Mouse (Mus musculus) C2C12 (cell line): ENCODE measurements at regions not wholly inside any gene's neighbourhood (a gene's known extent, or its start where the extent isn't known, plus 50 kb on each side); places are given as distances from the start of the nearest gene placed in this dataset.
A peak's percentile ranks its signal among the peaks of the same experiment; 100 is the strongest.

ENCODE experiments used
- H3K27me3 ChIP-seq: one replicate; pipeline ENCODE4 v1.6.1; 2011; ENCODE audit not compliant: control insufficient read depth, insufficient read depth, insufficient read length
- H3K36me3 ChIP-seq: one replicate; pipeline ENCODE4 v1.6.1; 2011; ENCODE audit not compliant: control insufficient read depth, insufficient read depth
- H3K4me3 ChIP-seq: one replicate; pipeline ENCODE4 v1.5.1; 2011; ENCODE audit warnings: mild to moderate bottlenecking, control low read depth; ENCODE audit not compliant: poor library complexity, insufficient read depth, severe bottlenecking
- H3K79me2 ChIP-seq: one replicate; pipeline ENCODE4 v1.6.1; 2011; ENCODE audit not compliant: control insufficient read depth, insufficient read depth
- H3K79me3 ChIP-seq: one replicate; pipeline ENCODE4 v1.6.1; 2011; ENCODE audit warnings: low read depth, control low read depth
- H3ac ChIP-seq: one replicate; pipeline ENCODE3; 2011; ENCODE audit warnings: low read depth; ENCODE audit not compliant: control insufficient read depth, insufficient read length
- CEBPB ChIP-seq: IDR thresholded peaks from one replicate; pipeline ENCODE4 v1.6.1; 2011; ENCODE audit warnings: low read depth, mild to moderate bottlenecking, control low read depth, moderate library complexity
- CTCF ChIP-seq: IDR thresholded peaks from one replicate; pipeline ENCODE4 v1.5.1; 2011; ENCODE audit not compliant: control insufficient read depth, insufficient read depth, insufficient read length
- FOSL1 ChIP-seq: IDR thresholded peaks from one replicate; pipeline ENCODE4 v1.8.0; 2011; ENCODE audit warnings: mild to moderate bottlenecking, low read length; ENCODE audit not compliant: poor library complexity, insufficient read depth, severe bottlenecking
- MAX ChIP-seq: IDR thresholded peaks from one replicate; pipeline ENCODE4 v1.6.1; 2011; ENCODE audit warnings: mild to moderate bottlenecking, control low read depth
- MYOD1 ChIP-seq: IDR thresholded peaks from one replicate; pipeline ENCODE4 v1.6.1; 2011; ENCODE audit warnings: low read depth; ENCODE audit not compliant: control insufficient read depth, insufficient read length
- MYOG ChIP-seq: IDR thresholded peaks from one replicate; pipeline ENCODE4 v1.6.1; 2011; ENCODE audit not compliant: control insufficient read depth, insufficient read length; ENCODE audit errors: extremely low read depth
- USF1 ChIP-seq: IDR thresholded peaks from one replicate; pipeline ENCODE4 v1.6.1; 2011; ENCODE audit warnings: low read depth, mild to moderate bottlenecking, control low read depth, moderate library complexity

DNA sequence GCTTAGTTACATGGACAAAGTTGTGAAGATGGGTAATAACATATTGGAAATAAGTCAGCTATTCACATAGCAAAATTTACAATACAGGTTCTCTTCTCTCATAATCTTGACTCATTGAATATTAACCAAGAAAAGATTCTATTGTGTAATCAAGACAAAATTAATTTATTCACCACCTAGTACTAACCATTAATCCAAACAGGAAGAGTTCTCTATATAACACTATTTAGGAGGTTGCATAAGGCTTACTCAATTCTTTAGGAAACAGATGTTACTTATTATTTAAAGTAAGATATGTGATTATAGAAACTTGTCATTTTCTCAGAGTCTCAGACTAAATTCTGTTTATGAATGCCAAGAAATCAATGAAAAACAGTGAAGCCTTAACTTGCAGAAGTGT, 600.4 kb upstream of the Tusc1 start:
- H3K79me2 ChIP-seq = no peaks in the 10 kb centered on the region
- no peaks in the 10 kb centered on the region for H3K79me3 ChIP-seq
- TF ChIP-seq CEBPB (no peak), CTCF (no peak), USF1 (no peak), MYOD1 (no peak), MYOG (no peak), FOSL1 (no peak), MAX (no peak)
- H3K27me3 ChIP-seq = no peaks in the 10 kb centered on the region
- H3ac ChIP-seq = no peak overlapping the region
- H3K4me3 ChIP-seq = no peak overlapping the region
- H3K36me3 ChIP-seq = no peaks in the 10 kb centered on the region

DNA sequence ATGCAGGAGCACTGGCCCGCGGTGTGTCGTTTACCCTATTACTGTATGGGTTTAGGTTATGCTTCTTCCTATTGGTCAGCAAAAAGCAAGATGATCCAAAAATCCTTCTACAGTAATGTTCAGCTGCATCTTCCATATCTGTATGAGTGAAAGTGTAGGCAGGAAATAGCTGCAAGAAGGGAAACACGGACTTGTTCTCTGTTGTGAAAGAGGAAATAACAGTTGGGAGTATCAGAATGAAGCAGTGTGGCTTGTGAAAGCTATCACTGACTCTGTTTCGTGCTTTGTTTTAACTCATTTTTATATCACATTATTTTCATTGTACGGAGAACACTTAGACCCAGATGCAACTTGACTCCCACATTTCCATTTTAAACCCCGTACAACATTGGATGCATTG, 591.8 kb upstream of the Tusc1 start:
- Histone ChIP-seq H3K79me3 (no peaks in the 10 kb centered on the region), H3K4me3 (no peak overlapping the region), H3K79me2 (no peaks in the 10 kb centered on the region), H3ac (no peak overlapping the region), H3K36me3 (no peaks in the 10 kb centered on the region), H3K27me3 (no peaks in the 10 kb centered on the region)
- TF ChIP-seq USF1 (no peak), FOSL1 (no peak), MAX (no peak), MYOG (no peak), MYOD1 (no peak), CTCF (no peak), CEBPB (no peak)

DNA sequence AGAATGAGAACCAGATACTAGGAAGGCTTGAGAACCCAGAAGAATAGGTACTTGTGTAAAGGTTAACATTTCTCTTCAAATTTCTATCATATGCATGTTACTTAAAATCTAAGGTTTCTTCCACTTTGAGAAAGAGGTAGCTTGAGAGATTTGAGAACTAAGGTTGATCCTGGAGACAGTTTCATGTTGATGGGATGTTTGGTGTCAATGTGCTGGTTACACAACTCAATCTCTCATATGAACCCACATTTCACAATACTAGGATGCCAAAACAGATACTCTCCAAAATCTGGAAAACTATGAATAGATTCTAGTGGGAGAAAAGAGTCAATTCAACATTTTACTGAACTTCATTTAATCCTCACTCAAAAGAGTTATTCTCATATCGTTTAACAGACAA, 589.1 kb upstream of the Tusc1 start:
- H3K36me3 ChIP-seq = no peaks in the 10 kb centered on the region
- no peaks in the 10 kb centered on the region for H3K27me3 ChIP-seq
- no peak overlapping the region for H3K4me3 ChIP-seq
- no peaks in the 10 kb centered on the region for H3K79me2 ChIP-seq
- TF ChIP-seq MYOG (no peak), CEBPB (no peak), MAX (no peak), MYOD1 (no peak), FOSL1 (no peak), USF1 (no peak), CTCF (no peak)
- H3ac ChIP-seq = no peak overlapping the region
- no peaks in the 10 kb centered on the region for H3K79me3 ChIP-seq

GRCm38 (mm10) chr4:93886631-93887030, 551.3 kb upstream of the Tusc1 start:
- TF ChIP-seq MYOG (no peak), CTCF (no peak), MAX (no peak), USF1 (no peak)
- H3ac ChIP-seq = no peak overlapping the region
- no peaks in the 10 kb centered on the region for H3K79me2 ChIP-seq
- no peaks in the 10 kb centered on the region for H3K27me3 ChIP-seq
- no peaks in the 10 kb centered on the region for H3K36me3 ChIP-seq
- no peaks in the 10 kb centered on the region for H3K79me3 ChIP-seq
- H3K4me3 ChIP-seq = no peak overlapping the region

DNA sequence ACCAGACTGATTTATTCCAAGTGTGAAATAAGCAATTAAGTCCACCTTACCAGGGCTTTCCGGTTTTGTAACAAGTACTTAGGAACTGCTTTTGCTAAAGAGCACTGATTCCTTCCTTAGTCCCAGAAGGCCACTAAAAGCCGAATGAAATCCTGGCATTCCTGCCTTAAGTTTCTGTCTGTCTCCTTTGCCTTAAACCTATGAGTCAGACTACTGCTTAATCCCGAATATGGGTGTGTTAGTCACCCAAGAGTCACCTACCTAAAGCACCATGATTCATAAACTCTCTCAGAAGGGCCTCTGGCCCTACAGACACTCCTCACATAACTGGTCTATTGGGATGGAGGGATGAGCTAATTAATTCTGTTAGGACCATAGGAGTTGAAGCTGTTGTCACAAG, 546.0 kb upstream of the Tusc1 start:
- Histone ChIP-seq H3K79me2 (no peaks in the 10 kb centered on the region), H3K4me3 (no peak overlapping the region)
- TF ChIP-seq MYOG = no peak
- TF ChIP-seq CTCF = no peak
- TF ChIP-seq CEBPB = peak; percentile 5
- peak; percentile 97 for TF ChIP-seq FOSL1

GRCm38 (mm10) chr4:93879351-93879872, 544.1 kb upstream of the Tusc1 start:
- Histone ChIP-seq H3K79me3 (no peaks in the 10 kb centered on the region), H3K4me3 (no peak overlapping the region), H3K36me3 (no peaks in the 10 kb centered on the region), H3ac (peak overlapping the region; percentile 18), H3K27me3 (no peaks in the 10 kb centered on the region), H3K79me2 (no peaks in the 10 kb centered on the region)
- TF ChIP-seq MAX = peak; percentile 74
- TF ChIP-seq FOSL1 = peak; percentile 58
- TF ChIP-seq CEBPB = no peak
- peak; percentile 69 for TF ChIP-seq MYOD1

More for the DNA sequence above, 546.0 kb upstream of the Tusc1 start:
- no peak overlapping the region for H3ac ChIP-seq
- H3K79me3 ChIP-seq = no peaks in the 10 kb centered on the region
- H3K27me3 ChIP-seq = no peaks in the 10 kb centered on the region
- H3K36me3 ChIP-seq = no peaks in the 10 kb centered on the region
